Mouse (Mus musculus) embryo, embryonic 11.5 days (tissue): Measurements from ENCODE around the gene Dis3.

Source experiments
- DNase-seq: peaks from one replicate; pipeline ENCODE4 v3.0.0-alpha.2; 2012; ENCODE audit warnings: low read depth, low spot score

The Dis3 gene

GRCm38 (mm10) chr14:99099267-99099966 is at the start of gene Dis3, which contains the start of gene Pibf1:
TSS of gene Dis3 (minus strand) at chr14:99099770.
TSS of gene Pibf1 (plus strand) at chr14:99099424.
- peak; percentile 99 for DNase-seq

GRCm38 (mm10) chr14:99146841-99147240 is 47.3 kb upstream of the Dis3 start:
- no peak for DNase-seq

GRCm38 (mm10) chr14:99141786-99142633 is 42.4 kb upstream of the Dis3 start:
- peak; percentile 75 for DNase-seq

- no peak for DNase-seq
Measured at GRCm38 (mm10) chr14:99140036-99140435, 40.5 kb upstream of the Dis3 start.

GRCm38 (mm10) chr14:99136297-99136696 is 36.7 kb upstream of the Dis3 start:
- no peak for DNase-seq

- DNase-seq: no peak
Measured at GRCm38 (mm10) chr14:99135761-99136160, 36.2 kb upstream of the Dis3 start.

- no peak for DNase-seq
Measured at GRCm38 (mm10) chr14:99134048-99134447, 34.5 kb upstream of the Dis3 start.

- DNase-seq: no peak
Measured at GRCm38 (mm10) chr14:99129050-99129449, 29.5 kb upstream of the Dis3 start.

GRCm38 (mm10) chr14:99127509-99127908 is 27.9 kb upstream of the Dis3 start:
- DNase-seq: no peak

GRCm38 (mm10) chr14:99126713-99127112 is 27.1 kb upstream of the Dis3 start:
- DNase-seq: no peak

GRCm38 (mm10) chr14:99124076-99124475 is 24.5 kb upstream of the Dis3 start:
- DNase-seq: no peak

GRCm38 (mm10) chr14:99121584-99122339 is 22.2 kb upstream of the Dis3 start:
- DNase-seq: no peak

- no peak for DNase-seq
Measured at GRCm38 (mm10) chr14:99117576-99117975, 18.0 kb upstream of the Dis3 start.

- DNase-seq: no peak
Measured at GRCm38 (mm10) chr14:99108762-99109161, 9.2 kb upstream of the Dis3 start.

- DNase-seq: no peak
Measured at GRCm38 (mm10) chr14:99107631-99108187, 8.1 kb upstream of the Dis3 start.

- no peak for DNase-seq
Measured at GRCm38 (mm10) chr14:99106671-99107070, 7.1 kb upstream of the Dis3 start.

GRCm38 (mm10) chr14:99104542-99105123 is 5.1 kb upstream of the Dis3 start:
- DNase-seq: no peak

GRCm38 (mm10) chr14:99103050-99103449 is 3.5 kb upstream of the Dis3 start:
- no peak for DNase-seq

- DNase-seq: no peak
Measured at GRCm38 (mm10) chr14:99099967-99100587, 507 bp upstream of the Dis3 start.

- DNase-seq: no peak
Measured at GRCm38 (mm10) chr14:99088947-99089346, 10.6 kb downstream of the Dis3 start.

- DNase-seq: no peak
Measured at GRCm38 (mm10) chr14:99071146-99071545, 28.4 kb downstream of the Dis3 start.
